Mouse (Mus musculus) brain, embryonic 18.5 days (tissue): ENCODE data around the gene Pard3b.

ENCODE experiments used
- DNase-seq: peaks from one replicate; pipeline ENCODE4 v3.0.0-alpha.2; 2012; ENCODE audit warnings: low read depth, low spot score

Pard3b gene

GRCm38 (mm10) chr1:62244191-62244984 is 605.8 kb downstream of the Pard3b start:
- DNase-seq: no peak

- no peak for DNase-seq
Measured at GRCm38 (mm10) chr1:62252432-62252831, 613.8 kb downstream of the Pard3b start.

DNA sequence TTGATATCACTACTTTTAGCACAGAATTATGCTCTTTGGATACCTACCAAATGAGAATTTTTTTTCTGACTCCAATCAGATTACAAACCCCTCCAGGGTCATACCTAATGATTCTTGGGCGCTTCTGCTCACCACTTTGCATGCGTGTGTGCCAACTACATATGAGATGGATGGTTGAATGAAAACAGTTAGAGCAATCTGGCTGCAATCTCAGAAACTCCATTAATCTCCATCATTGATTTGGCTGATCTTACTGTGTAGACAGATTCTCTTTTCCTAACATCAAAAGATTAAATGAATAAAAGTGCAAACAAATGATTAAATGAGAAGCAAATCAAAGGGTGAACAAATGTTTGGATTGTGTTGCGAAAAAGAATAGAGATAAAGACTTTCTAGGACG is 615.7 kb downstream of the Pard3b start:
- DNase-seq: no peak

GRCm38 (mm10) chr1:62254888-62255287 is 616.3 kb downstream of the Pard3b start:
- no peak for DNase-seq

DNA sequence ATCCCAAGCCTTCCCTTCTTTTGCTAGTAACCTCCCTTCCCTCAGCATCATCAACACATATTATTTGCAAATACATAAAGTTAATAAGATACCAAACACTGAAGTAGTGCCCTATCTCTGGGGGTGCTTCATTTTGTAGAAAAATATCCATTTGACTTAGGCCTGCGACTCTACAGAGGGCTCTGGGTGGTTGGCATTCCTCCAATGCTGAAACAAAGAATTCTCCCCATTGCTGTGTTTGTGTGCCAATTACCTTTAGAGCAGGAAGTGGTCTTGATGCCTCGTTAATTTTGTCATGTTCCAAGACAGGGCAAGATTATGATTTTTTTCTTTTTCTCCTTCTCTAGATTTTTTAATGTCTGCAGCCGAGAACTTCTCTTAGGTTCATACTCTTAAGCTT is 637.8 kb downstream of the Pard3b start:
- no peak for DNase-seq

- DNase-seq: no peak
Measured at GRCm38 (mm10) chr1:62278586-62278985, 640.0 kb downstream of the Pard3b start.

GRCm38 (mm10) chr1:62280586-62280985 is 642.0 kb downstream of the Pard3b start:
- DNase-seq: no peak

GRCm38 (mm10) chr1:62282835-62283234 is 644.2 kb downstream of the Pard3b start:
- DNase-seq: no peak

- no peak for DNase-seq
Measured at GRCm38 (mm10) chr1:62283624-62284023, 645.0 kb downstream of the Pard3b start.

DNA sequence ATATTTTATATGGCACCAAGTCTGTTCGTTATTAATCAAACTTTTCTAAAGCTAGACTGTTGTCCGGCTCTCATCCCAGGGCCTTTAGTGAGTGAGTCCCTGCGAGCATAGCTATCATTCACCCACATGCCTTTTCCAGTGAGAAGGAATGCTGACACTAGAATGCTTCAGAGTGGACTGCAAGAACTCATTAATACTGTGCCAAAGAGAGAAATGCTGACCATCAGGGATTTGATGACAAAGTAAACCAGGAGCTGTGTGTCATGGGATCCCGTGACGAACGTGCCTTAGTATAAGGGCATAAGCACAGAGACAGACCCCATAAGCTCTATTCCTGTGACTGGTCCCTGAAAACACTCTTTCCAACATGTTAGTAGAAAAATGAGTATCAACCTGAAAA is 670.8 kb downstream of the Pard3b start:
- no peak for DNase-seq

GRCm38 (mm10) chr1:62325237-62325636 is 686.6 kb downstream of the Pard3b start:
- no peak for DNase-seq

- no peak for DNase-seq
Measured at GRCm38 (mm10) chr1:62327743-62328142, 689.1 kb downstream of the Pard3b start.

DNA sequence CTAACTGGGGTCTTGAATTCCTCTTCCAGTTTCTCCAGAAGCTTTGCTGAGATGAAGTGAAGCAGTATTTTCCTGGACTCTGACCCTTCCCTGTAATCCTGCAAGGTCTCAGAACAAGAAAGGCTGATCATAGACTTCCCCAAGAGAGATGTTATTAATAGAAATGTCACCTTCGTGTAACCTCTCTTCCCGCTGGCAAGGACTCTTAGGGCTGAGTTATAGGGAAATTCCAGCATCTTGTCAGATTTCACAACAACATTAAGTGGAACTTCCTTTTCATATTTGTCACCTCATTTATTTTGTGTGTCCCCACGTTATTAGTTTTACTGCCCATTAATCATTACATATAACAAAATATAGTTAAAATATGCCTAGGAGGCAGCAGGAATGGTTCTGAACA is 690.2 kb downstream of the Pard3b start:
- no peak for DNase-seq

DNA sequence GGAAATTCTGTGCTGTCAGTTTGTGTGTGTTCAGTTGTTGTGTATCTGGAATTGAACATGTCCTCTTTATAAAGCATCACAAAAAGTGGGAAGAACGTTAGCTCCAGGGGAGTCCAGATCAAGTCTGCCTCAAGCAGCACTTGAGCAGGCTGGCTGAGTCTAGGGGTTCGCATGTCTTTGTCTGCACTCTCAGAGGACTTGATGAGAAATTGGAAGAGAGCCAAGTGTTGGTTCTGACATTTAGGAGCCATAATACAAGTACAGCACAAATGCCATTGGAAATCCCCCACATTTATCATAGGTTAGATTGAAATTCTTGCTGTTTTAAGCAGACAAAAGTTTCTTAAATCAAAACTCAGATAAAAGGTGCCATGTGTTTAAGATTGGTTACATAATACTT is 694.4 kb downstream of the Pard3b start:
- DNase-seq: no peak

DNA sequence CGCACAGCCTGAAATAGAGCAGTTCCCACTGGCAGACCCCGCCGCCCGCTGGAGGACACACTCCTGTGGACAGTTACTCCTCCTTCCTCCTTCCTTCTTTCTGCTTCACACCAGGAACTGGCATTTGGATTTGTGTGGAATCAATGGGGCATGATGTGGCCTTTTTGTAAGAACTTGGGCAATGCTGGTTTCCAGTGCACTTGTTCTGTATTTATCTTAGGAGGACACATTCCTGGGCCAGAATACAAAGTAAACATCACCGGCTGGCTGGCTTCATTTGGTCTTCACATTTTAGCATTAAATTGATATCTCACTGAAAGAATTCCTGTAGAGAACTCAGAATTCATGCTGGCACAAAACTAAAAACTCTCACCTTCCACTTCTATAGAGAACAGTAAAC is 695.6 kb downstream of the Pard3b start:
- DNase-seq: no peak

GRCm38 (mm10) chr1:62340261-62340660 is 701.6 kb downstream of the Pard3b start:
- no peak for DNase-seq

DNA sequence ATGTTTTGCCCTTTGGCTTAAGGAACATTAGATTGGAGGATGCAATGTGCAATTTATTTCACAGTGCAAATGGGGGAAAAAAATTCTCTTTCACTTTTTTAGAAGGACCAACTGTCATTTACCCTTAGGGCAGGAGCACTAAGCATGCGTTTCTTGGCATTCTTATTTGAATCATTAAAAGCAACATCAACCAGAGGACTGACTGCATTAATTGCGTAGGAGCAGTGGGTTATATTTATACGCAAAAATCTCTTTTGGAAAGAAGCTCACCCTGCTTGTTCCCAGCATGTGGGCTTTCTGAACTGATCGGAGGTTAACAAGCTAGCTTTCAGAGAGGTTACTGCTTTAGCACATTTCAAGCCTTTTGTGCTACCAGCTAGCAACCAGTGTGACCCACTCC is 705.7 kb downstream of the Pard3b start:
- DNase-seq: no peak

DNA sequence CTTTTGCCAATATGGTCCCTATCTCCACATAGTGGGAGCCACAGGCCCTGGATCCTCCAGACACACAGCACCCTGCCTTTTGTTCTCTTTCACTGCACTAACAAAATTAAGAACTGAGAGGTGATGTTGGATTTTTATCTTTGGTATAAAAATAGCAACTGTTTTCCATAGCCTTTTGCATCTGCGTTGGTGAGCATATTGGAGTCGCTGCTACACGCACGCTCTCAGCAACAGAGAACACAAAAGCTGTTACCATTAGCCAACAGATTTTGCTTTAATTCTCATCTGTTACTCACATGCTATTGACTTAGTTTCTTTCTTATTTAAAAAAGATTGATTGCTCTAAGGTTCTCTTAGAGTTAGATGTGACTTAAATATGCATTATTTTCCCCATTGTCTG is 709.7 kb downstream of the Pard3b start:
- DNase-seq: peak; percentile 37

GRCm38 (mm10) chr1:62355496-62355895 is 716.9 kb downstream of the Pard3b start:
- no peak for DNase-seq

GRCm38 (mm10) chr1:62374427-62375050 is 735.9 kb downstream of the Pard3b start:
- no peak for DNase-seq

DNA sequence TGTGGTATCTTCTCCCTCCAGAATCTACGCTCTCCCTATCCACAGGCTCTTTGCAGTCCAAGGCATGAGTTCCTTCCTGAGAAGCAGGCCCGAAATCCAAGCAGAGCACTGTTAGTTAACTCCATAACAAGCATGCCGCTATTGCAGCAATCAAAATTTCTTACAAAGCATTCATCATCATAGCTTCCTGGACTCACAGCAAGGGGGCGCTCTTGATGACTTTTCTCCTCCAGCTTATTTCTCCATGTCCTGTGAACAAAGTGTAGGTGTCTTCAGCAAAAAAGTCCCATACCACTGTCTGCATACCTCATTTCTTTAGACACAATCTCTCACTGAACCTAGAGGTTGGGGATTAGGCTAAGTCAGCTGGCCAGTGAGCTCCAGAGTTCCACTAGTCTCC is 739.7 kb downstream of the Pard3b start:
- DNase-seq: no peak

- no peak for DNase-seq
Measured at GRCm38 (mm10) chr1:62382807-62383514, 744.3 kb downstream of the Pard3b start.

DNA sequence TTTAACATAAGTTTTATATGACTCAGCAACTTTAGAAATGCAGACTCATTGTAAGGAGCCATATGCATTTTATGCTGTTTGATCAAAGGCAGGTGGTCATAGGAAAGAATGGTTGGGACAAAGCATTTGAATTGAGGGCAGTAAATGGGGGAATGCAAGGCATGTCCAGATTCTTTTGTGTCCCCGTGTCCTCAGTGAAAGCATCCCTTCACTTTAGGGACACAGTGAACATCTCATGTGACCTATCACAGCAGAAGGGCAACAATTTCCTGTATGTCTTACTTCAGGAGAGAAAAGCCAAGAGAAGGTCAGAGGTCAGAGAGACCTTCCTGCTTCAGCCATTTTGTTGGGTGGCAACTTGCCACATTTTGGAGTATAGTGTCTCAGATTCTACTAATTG is 745.6 kb downstream of the Pard3b start:
- DNase-seq: no peak
